Mouse (Mus musculus) B cell, adult 2 months (primary cell): ENCODE measurements around the gene Plxnb3.

Experiments used
- DNase-seq, 2 experiments: peaks; one replicate each; pipeline ENCODE4 v3.0.0; 2022

Gene Plxnb3

DNA sequence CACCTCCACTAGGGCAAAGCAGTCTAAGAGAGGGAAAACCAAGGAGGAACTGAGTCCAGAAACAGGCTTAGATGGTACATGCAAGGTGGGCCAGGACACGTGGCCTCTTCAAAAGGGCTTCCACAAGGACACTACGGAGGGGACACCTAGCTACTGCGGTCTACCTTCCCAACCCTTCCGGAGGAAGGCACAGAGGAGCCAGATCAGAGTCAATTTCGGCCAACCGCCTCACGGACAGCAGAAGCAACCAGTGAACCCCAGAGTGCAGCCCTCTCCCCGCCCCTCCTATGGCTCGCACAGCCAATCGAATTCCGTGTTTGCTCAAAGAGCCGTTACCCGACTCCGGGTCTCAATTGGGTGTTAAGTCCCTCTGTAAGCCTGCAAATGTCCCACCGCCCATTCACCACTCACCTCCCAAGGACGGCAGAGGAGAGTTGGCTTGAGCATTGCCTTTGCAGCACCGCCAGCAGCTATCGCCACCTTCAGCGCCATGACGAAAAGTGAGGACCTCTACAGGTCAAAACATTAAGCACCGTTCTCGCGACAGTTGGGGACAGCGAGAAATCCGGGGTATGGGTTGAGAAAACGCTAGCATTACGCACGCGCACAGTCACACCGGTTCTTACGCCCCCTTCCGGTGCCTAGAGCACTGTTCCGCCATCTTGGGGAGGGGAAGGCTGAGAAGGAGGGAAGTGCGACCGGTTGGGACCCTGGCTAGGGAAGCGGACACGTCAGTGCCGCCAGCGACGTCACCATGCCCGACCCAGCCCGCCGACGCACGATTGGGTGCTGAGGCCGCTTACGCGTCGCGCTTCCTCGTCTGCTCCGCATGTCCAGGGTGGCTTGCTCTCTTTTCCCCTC is 29.7 kb downstream of the Plxnb3 start, which contains the start of the genes Idh3g and Ssr4:
Idh3g (minus strand) TSS at position 534 of the 861 bp plus-strand sequence.
Ssr4 (plus strand) TSS at position 665 of the 861 bp plus-strand sequence.
- DNase-seq, result peak; percentile 93 to 94

DNA sequence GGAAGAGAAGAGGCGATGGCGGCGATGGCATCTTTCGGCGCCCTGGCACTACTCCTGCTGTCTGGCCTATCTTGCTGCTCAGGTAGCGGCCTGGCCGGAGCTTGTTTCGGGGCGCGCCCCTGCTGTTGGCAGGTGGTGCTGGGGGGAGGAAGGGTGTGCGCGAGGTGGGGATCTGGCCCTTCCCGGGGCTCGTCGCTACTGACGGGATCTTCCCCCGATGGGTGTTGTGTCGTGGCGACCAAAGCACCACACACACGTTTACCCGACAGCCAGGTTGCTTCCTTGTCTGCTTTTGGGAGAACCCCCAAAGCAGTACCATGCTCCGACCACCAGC is 30.3 kb downstream of the Plxnb3 start:
- no peak for DNase-seq

DNA sequence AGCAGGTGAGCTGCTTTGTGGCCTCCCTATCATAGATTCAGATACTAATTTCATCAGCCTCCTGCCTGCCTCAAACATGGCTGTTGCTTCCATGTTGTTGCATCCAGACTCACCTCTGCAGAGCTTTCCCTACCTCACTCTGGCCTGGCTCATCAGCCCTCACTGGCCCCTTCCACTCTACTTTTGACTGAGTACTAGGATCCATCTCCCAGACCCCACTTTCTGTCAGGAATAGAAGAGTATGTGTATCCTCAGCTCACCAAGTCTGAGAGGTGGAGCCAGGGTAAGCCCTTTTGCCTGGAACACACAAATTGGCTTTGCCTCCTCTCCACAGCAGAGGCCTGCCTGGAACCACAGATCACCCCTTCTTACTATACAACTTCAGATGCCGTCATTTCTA is 31.6 kb downstream of the Plxnb3 start:
- DNase-seq, result no peak

DNA sequence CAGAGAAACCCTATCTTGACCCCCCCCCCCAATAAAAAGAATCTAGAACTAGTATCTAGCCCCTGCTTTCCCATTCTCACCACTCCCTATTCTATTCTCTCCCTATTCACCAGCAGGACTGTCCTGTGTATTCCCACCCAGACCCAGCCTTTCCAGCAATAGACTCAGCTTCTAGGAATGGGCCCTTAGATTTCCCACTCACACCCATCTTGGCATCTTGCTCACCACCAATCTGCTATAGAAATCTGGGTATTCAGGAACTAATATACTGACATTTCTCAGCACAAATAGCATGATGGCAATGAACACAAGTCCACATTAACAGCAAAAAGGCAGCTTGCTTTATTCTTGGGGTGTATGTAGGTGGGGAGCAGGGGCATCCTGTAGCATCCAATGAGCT is 36.1 kb downstream of the Plxnb3 start:
- no peak for DNase-seq

DNA sequence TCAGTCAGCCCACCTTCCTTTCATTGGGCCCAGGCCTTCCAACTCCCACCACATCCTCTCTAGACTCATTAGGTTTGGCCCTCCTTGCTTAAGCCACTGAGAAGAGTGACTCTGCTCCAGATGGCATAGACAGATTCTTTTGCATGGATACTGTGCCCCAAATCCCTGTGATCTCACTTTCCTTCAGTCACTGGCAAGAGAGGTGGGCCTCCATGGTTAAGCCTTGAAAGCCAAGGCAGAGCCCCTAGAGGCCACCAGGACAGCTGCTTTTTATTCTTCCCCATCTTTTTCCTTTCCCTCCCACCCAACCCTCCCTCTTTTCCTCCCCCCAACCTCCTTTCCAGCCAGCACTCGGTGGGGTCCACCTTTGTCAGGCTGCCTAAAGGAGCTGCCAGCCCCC is 36.6 kb downstream of the Plxnb3 start:
- no peak for DNase-seq

DNA sequence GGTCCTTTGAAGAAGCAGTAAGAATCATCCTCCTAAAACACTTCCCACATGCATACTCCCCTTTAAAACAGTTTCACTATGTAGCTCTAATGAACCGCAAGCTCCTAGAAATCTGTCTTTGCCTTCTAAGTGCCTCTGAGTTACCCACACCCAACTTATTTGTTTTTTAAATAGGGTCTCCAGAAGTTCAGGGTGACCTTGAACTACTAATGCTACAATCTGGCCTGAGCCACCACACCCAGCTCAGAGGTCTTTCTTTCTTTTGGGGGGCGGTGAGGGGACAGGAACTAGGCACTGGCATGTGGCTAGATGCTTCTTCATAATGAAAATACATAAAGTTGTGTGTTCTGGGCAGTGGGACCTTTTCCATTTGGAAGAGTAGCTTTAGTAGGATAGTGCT is 40.6 kb downstream of the Plxnb3 start:
- DNase-seq, result no peak

DNA sequence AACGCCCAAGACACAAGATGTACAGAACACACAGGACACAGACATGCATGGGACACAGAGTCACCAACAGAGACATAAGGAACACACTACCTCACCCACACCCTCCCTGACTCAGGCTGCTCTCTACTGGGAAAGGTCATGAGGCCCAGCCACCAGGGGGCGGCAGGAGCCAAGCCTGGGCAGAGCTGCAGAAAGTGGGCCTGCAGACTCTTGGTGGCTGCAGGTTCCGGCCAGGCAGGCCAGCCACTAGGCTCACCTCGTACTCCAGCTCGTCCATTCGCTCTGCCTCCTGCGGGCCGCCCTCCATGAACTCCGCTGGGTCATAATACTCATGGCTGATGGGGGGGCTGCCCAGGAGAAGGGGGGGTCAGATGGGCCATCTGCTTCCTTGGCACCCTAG is 41.6 kb downstream of the Plxnb3 start:
- peak; percentile 83 to 85 for DNase-seq

DNA sequence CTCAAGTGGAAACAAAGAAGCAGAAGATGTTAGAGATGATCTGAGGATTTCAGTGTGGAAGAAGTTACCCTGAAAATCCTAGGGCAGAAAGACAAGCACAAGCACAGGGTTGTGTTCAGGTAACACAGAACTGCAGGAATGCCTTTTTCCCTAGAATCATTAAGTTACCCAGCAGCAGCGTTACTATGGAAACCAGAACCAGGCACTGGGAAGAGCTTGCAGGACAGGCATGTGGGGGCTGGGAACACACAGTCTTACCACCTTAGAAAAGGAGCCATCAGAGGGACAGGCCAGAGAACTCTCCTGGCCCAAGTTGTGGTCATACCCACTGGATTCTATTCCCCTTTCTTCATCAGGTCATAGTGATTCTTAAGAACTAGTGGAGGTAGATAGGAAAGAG is 48.9 kb downstream of the Plxnb3 start:
- DNase-seq, result no peak

DNA sequence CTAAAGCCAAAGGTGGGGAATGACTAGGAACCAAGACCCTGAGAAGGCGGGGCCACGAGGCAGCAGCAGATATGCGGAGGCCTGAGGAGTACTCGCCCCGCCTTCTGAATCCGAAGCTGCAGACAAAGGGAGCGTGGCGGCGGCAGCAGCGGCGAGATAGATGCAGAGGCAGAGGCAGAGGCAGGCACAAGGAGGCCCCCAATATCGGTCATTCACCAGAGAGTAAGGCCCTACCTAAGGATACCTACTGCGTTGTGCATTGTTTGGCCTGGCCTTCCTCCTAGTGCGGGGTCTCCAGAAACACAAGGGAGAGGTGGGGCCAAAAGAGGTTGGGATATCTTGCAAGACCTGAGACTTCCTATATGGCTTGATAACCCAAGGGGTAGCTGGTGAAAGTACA is 58.2 kb downstream of the Plxnb3 start:
- DNase-seq, result no peak

DNA sequence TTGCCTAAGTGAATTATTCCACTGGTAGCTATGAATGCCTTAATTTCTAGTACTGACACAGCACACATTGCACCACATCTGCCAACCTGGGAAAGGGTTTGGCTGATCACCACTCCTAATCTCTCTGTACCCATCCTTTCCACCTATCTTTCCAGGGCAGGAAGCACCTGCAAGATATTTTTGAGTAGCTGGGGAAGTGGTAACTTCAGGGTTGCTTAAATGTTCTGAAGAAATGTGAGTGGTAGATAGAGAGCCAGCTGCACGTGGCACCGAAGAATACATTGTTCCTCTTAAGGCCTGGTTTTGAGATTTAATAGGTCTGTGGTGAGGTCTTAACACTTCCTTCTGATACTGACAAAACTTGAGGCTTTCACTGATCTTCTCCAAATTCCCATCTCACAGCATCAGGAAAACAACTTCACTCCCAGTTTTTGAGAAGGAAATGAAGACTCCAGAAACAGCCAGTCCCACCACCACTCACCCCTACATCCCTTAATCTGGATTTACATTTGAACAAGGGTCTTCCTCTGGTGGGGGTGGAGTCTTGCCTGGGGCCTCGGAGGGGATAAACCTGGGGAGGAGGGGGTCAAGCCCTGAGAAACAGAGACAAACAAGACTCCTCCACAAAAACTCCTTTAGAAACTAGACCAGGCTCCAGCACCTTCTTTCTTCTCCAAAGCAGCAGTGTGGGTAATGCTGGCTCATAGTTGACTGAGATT is 59.9 kb downstream of the Plxnb3 start:
- DNase-seq, result no peak
